9 mouse cellular contexts compared by ENCODE assay signal in genomic region chr6:6881638-6882190, GRCm38 (mm10). TPM values are rescaled to one million over a fixed set of nuclear protein-coding genes. Genes with fewer than 3 reads are reported as not detected.
DNase-seq lines count a peak whose midpoint lies in the region; ATAC-seq and TF ChIP-seq lines count a peak whose summit lies in the region.
"Had no signal": no experiment of that assay in that cellular context is flagged by ENCODE, and none has a peak within 500 bp of the region (broad histone marks: within the 10 kb centered on the region; RNA-seq: fewer than 3 reads in every experiment).

Gene Dlx5 (minus strand): TSS chr6:6882085.

- H3K27me3 ChIP-seq in heart, adult 2 months (ENCODE audit: control insufficient read depth, insufficient read depth, low read length) = peaks cover 22% of the 10 kb centered on the region
- peaks cover 79% of the 10 kb centered on the region for H3K27me3 ChIP-seq in midbrain, embryonic 14.5 days (ENCODE audit: control insufficient read depth, insufficient read depth, low read length)
- H3K27me3 ChIP-seq: CH12.LX had no signal

- H3K9me3 ChIP-seq in midbrain, embryonic 14.5 days (ENCODE audit: control insufficient read depth, low read length) = no peaks in the 10 kb centered on the region

- H3K4me2 ChIP-seq in midbrain, embryonic 14.5 days (ENCODE audit: low read length) = peak within 1 kb of the TSS; percentile 78

- H3K4me3 ChIP-seq in heart, adult 2 months = peak within 1 kb of the TSS; percentile 42
- peak within 1 kb of the TSS; percentile 39 for H3K4me3 ChIP-seq in midbrain, embryonic 14.5 days (replicated peaks; ENCODE audit: low read depth, low read length)

- H3K27ac ChIP-seq in heart, adult 2 months = no peak within 1 kb of the TSS
- 0 out of 2 replicates have a peak within 1 kb of the TSS, but pooled peaks have one; percentile 37 for H3K27ac ChIP-seq in midbrain, embryonic 14.5 days (replicated peaks; ENCODE audit: low read depth, low read length)

- H3K4me1 ChIP-seq in heart, adult 2 months (ENCODE audit: control insufficient read depth, insufficient read depth, low read length) = no peaks in the 10 kb centered on the region
- H3K4me1 ChIP-seq in midbrain, embryonic 14.5 days (ENCODE audit: control insufficient read depth, insufficient read depth, low read length) = peaks cover 8% of the 10 kb centered on the region

- no peak for TF ChIP-seq CTCF in heart, adult 2 months (IDR thresholded peaks at IDR 0.05)

- no peaks in the 10 kb centered on the region for H3K79me2 ChIP-seq in heart, adult 2 months (replicated peaks; ENCODE audit: control insufficient read depth, insufficient read depth, low read length)

- under 1% methylated on average over 35 of the region's 42 CpGs for WGBS in heart, adult 2 months
- under 1% methylated on average over 37 of the region's 42 CpGs for WGBS in midbrain, embryonic 14.5 days

- no peak for TF ChIP-seq POLR2A in heart, adult 2 months (IDR thresholded peaks at IDR 0.05; ENCODE audit: insufficient read depth, low read depth, low read length)

- DNase-seq in heart, adult 11 months = peak; percentile 94
- DNase-seq in heart, postnatal 25 days (ENCODE audit: low spot score) = no peak
- DNase-seq in brain, adult 2 months (ENCODE audit: low read depth, low spot score) = peak; percentile 90
- DNase-seq in heart, adult 2 months = peak; percentile 43 to 49
- DNase-seq in kidney, postnatal 25 days = peak; percentile 25 to 48
- DNase-seq in midbrain, embryonic 14.5 days = peak; percentile 72
- DNase-seq in natural killer cell, adult 2 months (ENCODE audit: low spot score in 2 of 2) = no peak

- no peak for TF ChIP-seq EP300 in heart, adult 2 months (IDR thresholded peaks at IDR 0.05; ENCODE audit: insufficient read depth, low read depth, low read length)

- peak; percentile 55 for ATAC-seq in midbrain, embryonic 14.5 days (ENCODE audit: low FRiP score, low TSS enrichment)
- ATAC-seq in erythroblast, adult 5-6 weeks (replicated peaks; ENCODE audit: low FRiP score, poor library complexity, severe bottlenecking) = no peak

- peak within 1 kb of the TSS; percentile 32 for H3K9ac ChIP-seq in heart, adult 2 months (ENCODE audit: low read depth, low read length)
- H3K9ac ChIP-seq in midbrain, embryonic 14.5 days (replicated peaks; ENCODE audit: low read length) = peak within 1 kb of the TSS; percentile 39; the same call in 1 of the 2 replicates

- intact Hi-C loops in heart, postnatal 25 days (cut with DNase I) = loop anchor here (10.0 kb wide), 1 partner anchor 577 kb away; no protein-coding TSS in a partner anchor
- intact Hi-C loops in heart, adult 2 months (cut with DNase I) = loop anchor here (5.0 to 10.0 kb wide), 4 partner anchors 419 to 1027 kb away; no protein-coding TSS in a partner anchor

- H3K36me3 ChIP-seq in heart, adult 2 months (ENCODE audit: control insufficient read depth, insufficient read depth, low read length) = no peaks in the 10 kb centered on the region
- H3K36me3 ChIP-seq in midbrain, embryonic 14.5 days (ENCODE audit: control insufficient read depth, insufficient read depth, low read length) = no peaks in the 10 kb centered on the region

RNA-seq across cellular contexts. Expression of gene Dlx5, which starts in this region (rescaled TPM):
- under 1 TPM in 1 of 2 experiments, not detected in 1; 0.34 TPM for total RNA-seq in heart, postnatal 25 days (2021)
- total RNA-seq in heart, adult 2 months (2021) = under 1 TPM in 1 of 2 experiments, not detected in 1; 0.34 TPM
- 0.14 TPM in 1 of 2 replicates, not detected in the other for polyA plus RNA-seq in heart, adult 2 months (2012; rRNA removed)
- polyA plus RNA-seq in midbrain, embryonic 14.5 days (2014; fragmentation: Nextera tagmentation; extraction: Ambion mirVana) = 0.26 and 0.82 TPM in 2 replicates
- total RNA-seq in erythroblast, adult 5-6 weeks (2015; ENCODE audit: low replicate concordance) = not detected in 2 replicates
- not detected in 2 replicates for total RNA-seq in erythroblast, adult 5-6 weeks (2017; ENCODE audit: low replicate concordance)
- total RNA-seq: CH12.LX had no signal

Comparison
In these comparisons a context has a peak if more than half of its experiments do, and no peak if none do; other contexts are left out.
1. DNase-seq: peak in heart, adult 11 months (single experiment), brain, adult 2 months (single experiment) and kidney, postnatal 25 days (2 of 2); none in heart, postnatal 25 days (single experiment) and natural killer cell, adult 2 months (0 of 2).
2. Peak in DNase-seq, H3K4me3 ChIP-seq and H3K9ac ChIP-seq in heart, adult 2 months; RNA of the gene not detected or under 1 TPM.
3. Peak in DNase-seq, ATAC-seq, H3K4me3 ChIP-seq, H3K27ac ChIP-seq, H3K9ac ChIP-seq and H3K4me2 ChIP-seq in midbrain, embryonic 14.5 days; RNA of the gene not detected or under 1 TPM.